Mouse (Mus musculus): ENCODE measurements around the gene Nphs1.
"Not testable (repeated sequence)": the region's sequence is repeated elsewhere in the genome, so short reads cannot be mapped to it uniquely, and the experiment has no call there.

Nphs1 gene

DNA sequence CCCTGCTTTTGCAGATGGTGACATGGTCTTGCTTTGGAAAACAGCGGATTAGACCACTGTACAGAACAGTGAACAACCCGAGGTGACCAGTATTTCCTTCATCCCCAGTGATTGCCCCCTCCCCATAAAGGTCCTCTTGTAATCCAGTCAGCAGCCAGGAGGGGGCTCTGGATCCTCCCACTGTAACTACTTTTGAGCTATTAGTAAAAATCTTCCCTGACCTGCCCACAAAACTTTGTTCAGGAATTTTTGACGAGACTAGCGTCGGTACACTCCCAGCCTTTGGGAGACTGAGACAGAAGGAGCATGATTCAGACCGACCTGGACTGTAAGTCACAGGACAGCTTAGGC lies 32.8 kb downstream of the Nphs1 start:
- no peak for DNase-seq (ENCODE audit: low read depth, low spot score)

DNA sequence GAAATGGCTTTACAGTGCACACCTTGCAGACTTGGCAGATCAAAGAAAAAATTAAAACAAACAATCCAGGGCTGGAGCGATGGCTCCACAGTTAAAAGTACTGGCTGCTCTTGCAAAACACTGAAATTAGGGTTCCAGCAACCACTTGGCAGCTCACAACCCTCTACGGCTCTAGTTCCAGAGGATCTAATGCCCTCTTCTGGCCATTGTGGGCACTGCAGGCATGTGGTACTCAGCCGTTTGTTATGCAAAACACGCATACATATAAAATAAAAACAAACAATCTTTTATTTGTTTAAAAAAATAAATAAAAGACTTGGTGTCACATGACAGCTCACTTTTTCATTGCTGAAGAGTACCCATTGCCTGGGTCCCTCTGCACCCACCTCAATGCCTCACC lies 34.6 kb downstream of the Nphs1 start:
- no peak for DNase-seq (ENCODE audit: low read depth, low spot score)

DNA sequence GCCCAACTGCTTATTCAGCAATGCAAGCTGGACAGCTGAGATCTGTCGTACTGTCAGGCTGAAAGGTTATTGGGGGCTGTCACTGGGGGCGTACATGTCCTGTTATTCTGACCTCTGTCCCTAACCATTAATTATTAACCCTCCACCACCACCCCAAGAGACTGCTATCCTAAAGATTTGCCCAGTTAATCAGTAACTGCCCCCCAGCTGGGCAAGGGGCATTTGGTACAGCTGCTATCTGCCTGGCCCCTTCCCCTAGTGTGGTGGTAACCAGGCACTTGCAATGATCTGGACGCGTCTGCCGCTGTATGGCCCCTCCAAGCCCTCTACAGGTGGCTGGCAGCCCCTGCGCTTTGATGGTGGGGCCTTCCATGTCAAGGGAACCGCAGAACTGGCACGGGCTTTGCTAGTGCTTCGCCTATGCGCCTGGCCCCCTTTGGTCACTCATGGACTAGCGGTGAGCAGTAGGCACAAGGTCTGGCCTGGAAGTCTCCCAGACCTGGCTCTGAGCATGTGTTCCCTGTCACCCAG lies 35.4 kb downstream of the Nphs1 start, which contains the start of gene Prodh2:
TSS of gene Prodh2 (plus strand) at position 222 of the 531 bp plus-strand sequence.
- DNase-seq (ENCODE audit: low read depth, low spot score), result no peak

DNA sequence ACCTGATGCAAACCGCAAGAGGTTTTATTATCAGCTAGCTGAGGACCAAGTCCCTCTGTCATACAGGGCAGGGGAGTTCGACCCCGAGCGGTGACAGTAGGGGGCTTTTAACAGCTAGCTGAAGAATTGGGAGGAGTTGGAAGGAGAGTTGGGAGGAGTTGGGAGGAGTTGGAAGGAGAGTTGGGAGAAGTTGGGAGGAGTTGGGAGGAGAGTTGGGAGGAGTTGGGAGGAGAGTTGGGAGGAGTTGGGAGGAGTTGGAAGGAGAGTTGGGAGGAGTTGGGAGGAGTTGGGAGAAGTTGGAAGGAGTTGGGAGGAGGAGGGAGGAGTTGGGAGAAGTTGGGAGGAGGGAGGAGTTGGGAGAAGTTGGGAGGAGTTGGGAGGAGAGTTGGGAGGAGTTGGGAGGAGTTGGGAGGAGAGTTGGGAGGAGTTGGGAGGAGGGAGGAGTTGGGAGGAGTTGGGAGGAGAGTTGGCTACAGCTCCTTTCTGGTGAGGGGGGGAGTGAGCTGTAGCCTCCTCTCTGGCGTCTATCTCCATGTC lies 37.5 kb downstream of the Nphs1 start:
- DNase-seq (ENCODE audit: low read depth, low spot score), result not testable (repeated sequence)

- not testable (repeated sequence) for DNase-seq (ENCODE audit: low read depth, low spot score)
These were observed 43.0 kb downstream of the Nphs1 start for GRCm38 (mm10) chr7:30501159-30501558.

DNA sequence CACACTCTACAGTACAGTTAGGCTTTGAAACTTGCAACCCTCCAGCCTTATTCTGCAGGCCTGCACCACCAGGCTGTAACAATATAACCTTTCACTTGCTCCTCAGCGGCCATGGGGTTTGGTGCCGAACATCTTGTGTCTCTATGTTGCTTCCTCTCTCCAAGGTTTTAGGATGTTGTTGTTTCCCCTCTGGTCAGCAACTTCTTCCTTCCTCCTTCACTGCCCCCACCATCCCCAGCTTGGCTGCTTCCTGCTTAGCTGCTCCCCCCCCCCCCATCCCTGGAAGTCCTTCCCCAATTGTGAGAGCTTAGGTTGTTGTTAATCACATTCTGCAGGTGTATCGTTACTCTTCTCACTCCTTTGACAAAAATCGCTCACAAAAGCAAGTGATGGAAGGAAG lies 49.9 kb downstream of the Nphs1 start:
- DNase-seq (ENCODE audit: low read depth, low spot score), result no peak

- no peak for DNase-seq (ENCODE audit: low read depth, low spot score)
These were observed 57.1 kb downstream of the Nphs1 start for GRCm38 (mm10) chr7:30515003-30515760.

DNA sequence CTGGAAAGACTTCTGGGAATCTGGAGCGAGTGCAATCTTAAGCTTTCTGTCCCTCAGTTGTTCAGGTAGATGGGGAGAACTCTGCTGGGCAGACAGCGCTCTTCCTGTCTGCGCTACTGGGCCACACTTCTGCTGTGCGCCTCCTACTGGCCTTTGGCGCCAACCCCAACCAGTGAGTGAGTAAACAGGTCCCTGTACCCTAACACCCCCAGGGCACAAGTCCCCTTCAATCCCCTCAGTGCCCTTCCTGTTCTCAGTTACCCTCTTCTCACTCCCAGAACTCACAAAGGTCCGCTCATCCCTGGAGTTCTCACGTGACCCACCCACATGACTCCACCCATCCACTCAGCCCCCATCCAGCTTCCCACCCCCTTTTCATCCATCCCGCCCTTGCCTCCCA lies 60.2 kb downstream of the Nphs1 start:
- DNase-seq (ENCODE audit: low read depth, low spot score), result no peak

GRCm38 (mm10) chr7:30520396-30520795 lies 62.3 kb downstream of the Nphs1 start:
- DNase-seq (ENCODE audit: low read depth, low spot score), result no peak

- no peak for DNase-seq (ENCODE audit: low read depth, low spot score)
These were observed 62.7 kb downstream of the Nphs1 start for GRCm38 (mm10) chr7:30520856-30521255.

DNA sequence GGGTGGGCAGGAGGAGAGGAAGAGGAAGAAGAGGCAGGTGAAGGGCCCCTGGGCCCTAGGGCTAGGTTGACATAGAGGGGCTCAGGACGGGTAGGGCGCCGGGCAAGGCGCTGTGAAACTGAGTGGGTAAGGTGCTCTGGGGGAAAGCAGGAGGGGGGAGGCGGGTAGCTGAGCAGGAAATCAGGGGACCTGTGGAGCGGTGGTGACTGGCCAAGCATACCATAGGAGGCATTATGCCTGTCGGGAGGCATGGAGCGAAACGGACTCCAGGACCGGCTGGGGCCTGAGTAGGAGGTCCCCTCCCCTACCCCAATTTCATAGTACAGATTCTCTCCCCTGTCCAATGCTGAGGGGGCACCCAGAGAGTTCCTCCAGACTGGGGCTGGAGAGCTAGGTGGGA lies 64.8 kb downstream of the Nphs1 start:
- no peak for DNase-seq (ENCODE audit: low read depth, low spot score)

DNA sequence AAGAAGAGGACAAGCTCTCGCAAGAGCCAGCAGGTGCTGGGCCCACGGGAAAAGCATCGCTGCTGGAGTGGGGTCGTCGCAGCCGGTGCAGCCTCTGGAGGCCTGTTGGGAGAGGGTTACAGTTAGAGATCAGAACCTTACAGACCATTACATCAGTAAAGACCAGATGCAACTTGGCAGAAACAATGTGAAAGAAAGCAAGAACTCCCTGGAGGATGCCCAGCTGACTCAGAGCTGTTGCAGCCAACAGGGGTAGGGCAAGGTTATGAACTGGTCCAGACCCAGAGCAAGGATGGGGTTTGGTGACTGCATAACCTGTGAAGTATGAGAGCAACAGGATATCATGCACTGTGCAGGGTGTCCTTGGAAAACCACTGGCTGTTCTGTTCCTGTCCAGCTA lies 66.4 kb downstream of the Nphs1 start:
- DNase-seq (ENCODE audit: low read depth, low spot score), result no peak

DNA sequence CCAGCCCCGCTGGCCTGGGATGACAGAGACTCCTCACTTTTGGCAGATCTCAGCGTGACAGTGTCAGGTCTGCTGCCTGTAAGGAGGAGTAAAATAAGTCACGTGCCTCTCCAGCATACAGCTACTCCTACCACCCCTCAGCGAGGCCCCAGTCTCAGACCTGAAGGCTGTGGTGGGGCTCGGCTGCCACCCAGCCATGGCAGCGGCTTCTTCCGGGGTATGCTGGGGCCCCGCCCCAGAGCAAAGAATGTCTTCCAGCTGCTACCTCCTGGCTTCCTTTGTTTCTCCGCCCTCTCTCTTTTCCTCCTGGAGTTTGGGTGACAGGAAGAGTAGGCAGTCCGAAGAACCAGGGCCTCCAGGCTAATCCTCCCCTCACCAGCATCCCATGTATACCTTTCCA lies 67.8 kb downstream of the Nphs1 start:
- DNase-seq (ENCODE audit: low read depth, low spot score), result no peak

- no peak for DNase-seq (ENCODE audit: low read depth, low spot score)
These were observed 68.3 kb downstream of the Nphs1 start for GRCm38 (mm10) chr7:30526399-30526798.

DNA sequence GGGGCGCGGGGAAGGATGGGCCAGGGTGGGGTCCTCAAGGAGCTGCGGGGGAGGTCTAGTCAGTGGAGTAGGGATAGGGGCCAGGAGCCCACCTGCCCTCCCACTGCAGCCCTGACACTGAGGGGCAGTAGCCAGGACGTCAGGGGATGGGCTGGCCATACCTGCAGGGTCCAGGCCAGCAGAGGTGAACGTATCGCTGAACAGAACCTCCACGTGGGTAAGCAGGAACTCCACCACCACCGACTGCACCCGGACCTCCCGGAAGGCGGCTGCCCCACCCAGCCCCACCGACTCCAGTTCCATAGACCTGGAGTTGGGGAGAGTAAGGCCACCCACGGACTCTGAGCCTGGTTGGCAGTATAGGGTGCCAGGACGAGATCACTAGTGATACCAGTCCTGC lies 68.9 kb downstream of the Nphs1 start:
- DNase-seq (ENCODE audit: low read depth, low spot score), result no peak

DNA sequence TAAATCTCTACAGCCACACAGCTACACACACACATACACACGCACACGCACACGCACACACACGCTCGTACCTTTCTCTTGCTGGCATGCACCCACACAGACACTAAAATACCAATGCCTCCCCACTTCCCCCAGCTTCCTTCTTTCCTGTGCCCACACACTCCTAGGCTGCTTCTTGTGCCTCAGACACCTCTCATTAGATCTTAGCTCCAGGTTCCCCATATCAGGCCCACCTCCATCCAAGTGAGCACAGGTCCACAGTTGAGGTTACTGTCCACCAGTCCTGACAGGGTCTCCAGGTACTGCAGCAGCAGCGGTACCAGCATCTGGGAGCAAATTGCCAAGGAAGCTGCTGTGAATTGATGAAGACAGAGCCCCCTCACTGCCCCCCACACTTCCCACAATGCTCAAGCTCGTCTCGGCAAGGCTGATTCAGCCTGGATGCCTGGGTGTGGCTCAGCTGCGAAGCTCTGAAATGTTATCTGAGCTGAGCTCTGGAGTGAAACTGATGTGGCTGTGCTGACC lies 73.2 kb downstream of the Nphs1 start:
- peak; percentile 93 for DNase-seq (ENCODE audit: low read depth, low spot score)

DNA sequence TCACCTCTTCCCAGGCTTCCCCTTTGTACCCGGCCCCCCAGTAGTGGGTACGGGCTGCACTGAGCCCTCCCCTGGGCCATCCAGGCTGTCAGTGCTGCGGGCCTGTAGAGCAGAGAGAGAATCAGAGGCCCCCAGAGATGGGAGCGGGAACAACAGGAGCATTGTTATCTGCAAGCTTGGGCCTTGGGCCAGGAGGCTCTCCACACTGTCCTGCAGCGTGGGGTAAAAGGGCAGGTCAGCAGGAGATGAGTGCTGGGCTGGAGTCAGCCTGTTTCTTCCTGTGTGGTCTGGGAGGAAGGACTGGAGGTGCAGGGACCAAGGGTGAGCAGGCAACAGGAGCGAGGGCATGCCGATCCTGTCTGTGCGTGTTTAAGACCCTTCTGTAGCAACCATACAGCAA lies 74.8 kb downstream of the Nphs1 start:
- DNase-seq (ENCODE audit: low read depth, low spot score), result no peak

DNA sequence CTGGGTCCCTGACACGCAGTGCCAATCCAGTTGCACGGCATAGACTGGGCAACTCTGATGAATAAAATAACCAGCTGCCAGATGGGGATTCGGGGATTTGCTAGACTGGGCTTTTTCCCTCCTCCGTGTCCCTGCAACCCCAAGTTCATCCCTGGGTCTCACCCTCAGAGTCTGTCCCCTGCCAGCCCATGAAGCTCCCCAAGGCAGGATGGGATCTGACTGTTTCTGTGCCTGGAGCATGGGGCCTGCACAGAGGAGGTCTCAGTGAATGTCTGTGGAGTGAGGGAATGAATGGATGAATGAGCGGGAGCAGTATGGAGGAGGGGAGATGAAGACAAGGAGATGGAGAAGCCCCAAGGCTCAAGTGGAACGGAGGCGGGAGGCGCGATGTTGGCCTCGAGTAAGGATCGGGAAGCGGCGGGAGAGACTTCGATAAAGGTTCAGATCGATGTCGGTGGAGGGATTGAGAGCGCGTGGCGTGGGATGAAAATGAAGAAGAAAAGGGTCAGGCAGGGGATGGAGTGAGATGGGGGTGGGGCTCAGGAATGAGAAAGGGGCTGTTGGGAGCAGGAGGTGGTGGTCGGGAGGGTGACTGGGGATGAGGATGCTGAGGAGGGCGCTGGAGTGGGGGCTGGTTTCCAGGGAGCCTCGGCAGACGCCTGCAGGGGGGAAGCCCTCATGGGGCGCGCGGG lies 76.0 kb downstream of the Nphs1 start:
- no peak for DNase-seq (ENCODE audit: low read depth, low spot score)

DNA sequence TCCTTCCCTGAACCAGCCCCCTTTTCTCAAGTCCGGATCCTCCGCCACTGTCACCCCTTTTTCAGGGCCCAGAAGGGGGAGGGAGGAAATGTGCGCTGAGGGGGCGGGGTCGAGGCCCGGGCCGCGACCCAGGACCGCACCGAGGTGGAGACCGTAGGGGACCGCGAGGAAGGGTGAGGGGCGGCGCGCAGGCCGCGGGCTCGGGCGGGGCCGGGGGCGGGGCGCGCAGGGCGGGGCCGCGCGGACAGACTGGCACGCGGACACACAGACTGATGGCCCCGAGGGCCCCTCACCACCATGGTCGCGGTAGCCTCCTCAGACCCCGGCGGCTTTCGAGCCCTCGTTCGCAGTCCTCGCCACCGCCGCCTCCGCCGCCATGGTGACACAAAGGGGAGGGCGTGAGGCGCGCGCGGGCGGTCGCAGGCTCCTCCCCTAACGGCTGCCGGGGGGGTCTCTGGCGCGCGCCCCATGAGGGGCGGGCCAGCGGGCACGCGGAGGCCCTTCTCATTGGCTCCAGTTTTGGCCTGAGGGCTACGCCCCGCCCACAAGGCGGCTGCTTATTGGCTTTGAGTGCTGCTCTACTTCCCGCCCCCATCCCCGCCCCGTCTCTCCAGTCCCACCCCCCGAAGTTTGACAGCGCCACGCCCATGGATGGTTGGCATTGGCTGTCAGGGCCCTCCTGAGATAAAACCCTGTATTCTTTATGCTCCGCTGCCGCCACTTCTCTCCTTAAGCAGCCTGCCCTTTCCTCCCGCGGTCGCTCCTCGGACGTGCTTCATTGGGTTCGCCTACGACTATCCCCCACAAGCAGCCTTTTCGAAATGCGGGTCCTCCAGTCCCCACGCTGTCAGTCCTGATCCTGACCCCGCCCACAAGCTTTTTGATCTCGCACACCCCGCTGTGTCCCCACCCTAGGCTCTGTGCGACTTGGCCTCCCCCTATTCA lies 76.8 kb downstream of the Nphs1 start, which contains the start of gene Arhgap33:
TSS of gene Arhgap33 (minus strand) at position 428 of the 945 bp plus-strand sequence.
- peak; percentile 97 for DNase-seq (ENCODE audit: low read depth, low spot score)
